Mouse (Mus musculus): ENCODE data around the gene Pycr1. TPM values are rescaled to one million over a fixed set of nuclear protein-coding genes. Genes with fewer than 3 reads are reported as not detected.
"Not testable (repeated sequence)": the region's sequence is repeated elsewhere in the genome, so short reads cannot be mapped to it uniquely, and the experiment has no call there.

The Pycr1 gene
- total and polyA plus RNA-seq, 3 experiments = 21.0 to 75.3 (median 32.3) TPM

DNA sequence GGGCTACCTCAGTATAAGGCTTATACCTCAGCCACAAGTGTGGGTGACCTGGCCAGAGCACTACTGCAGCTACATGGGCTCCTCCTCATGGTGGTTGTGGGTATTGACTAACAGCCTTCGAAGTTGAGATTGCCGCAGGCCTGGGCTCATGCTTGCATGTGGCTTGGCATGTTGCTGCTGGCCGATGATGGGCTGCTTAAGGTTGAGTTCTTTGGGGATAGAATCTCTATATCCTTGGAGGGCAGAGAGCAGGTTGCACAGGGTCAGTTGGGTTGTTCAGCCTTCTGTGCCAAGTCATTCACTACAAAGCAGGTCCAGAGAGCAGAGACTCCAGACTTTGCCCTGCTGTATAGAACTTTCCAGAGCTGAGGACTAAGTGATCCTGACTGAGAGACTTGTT lies 36.3 kb upstream of the Pycr1 start:
- H3K36me3 ChIP-seq (replicated peaks in 1 of 2; ENCODE audit: control insufficient read depth in 1 of 2, insufficient read depth in 1 of 2, low read length in 1 of 2) = peaks cover 45 to 89% of the 10 kb centered on the region in 2 experiments
- H3K4me1 ChIP-seq (ENCODE audit: control insufficient read depth in 1 of 2, insufficient read depth in 2 of 2) = peaks cover 0 to 21% of the 10 kb centered on the region in 2 experiments; a peak in 2 of 4 replicates
- no peak overlapping the region for H3K4me3 ChIP-seq (replicated peaks in 1 of 3; ENCODE audit: low read depth in 2 of 3, low read length in 2 of 3, poor library complexity in 1 of 3)
- TF ChIP-seq SMC3 (IDR thresholded peaks at IDR 0.05; ENCODE audit: low read depth, low read length) (peak; percentile 93), MEF2A (IDR thresholded peaks at IDR 0.05; ENCODE audit: borderline replicate concordance, low read depth, low read length) (no peak), ELF1 (IDR thresholded peaks at IDR 0.05; ENCODE audit: low read depth, low read length) (no peak), CHD1 (IDR thresholded peaks at IDR 0.05; ENCODE audit: low read depth, low read length) (no peak), ZKSCAN1 (IDR thresholded peaks at IDR 0.05; ENCODE audit: borderline replicate concordance, low read depth, low read length) (no peak), ZMIZ1 (IDR thresholded peaks at IDR 0.05; ENCODE audit: low read depth, low read length) (no peak), ZC3H11A (IDR thresholded peaks at IDR 0.05; ENCODE audit: low read depth, low read length) (peak; percentile 17; the same call in 1 of the 2 replicates), CHD2 (IDR thresholded peaks at IDR 0.05; ENCODE audit: low read length) (no peak), KAT2A (IDR thresholded peaks at IDR 0.05; ENCODE audit: insufficient replicate concordance, low read length) (no peak), SIN3A (IDR thresholded peaks at IDR 0.05; ENCODE audit: low read length) (no peak), CTCF (conservative IDR thresholded peaks at IDR 0.05 in 1 of 2, IDR thresholded peaks at IDR 0.05 in 1 of 2; ENCODE audit: low read depth in 2 of 2, low read length in 2 of 2) (peak in 1 of 2 experiments; percentile 84; a peak in 2 of 4 replicates), MXI1 (IDR thresholded peaks at IDR 0.05; ENCODE audit: low read depth, low read length) (no peak), TBP (conservative IDR thresholded peaks at IDR 0.05; ENCODE audit: low read depth, low read length) (no peak), RAD21 (IDR thresholded peaks at IDR 0.05; ENCODE audit: low read depth, low read length) (peak; percentile 80)
- DNase-seq (ENCODE audit: extremely low read depth) = peak; percentile 61
- no peak overlapping the region for H3K27ac ChIP-seq (ENCODE audit: insufficient read depth, low read depth)
- H3K27me3 ChIP-seq (replicated peaks) = no peaks in the 10 kb centered on the region
- H3K9me3 ChIP-seq (replicated peaks; ENCODE audit: low read length) = no peaks in the 10 kb centered on the region
- H3K79me2 ChIP-seq (replicated peaks; ENCODE audit: control insufficient read depth, extremely low read depth, insufficient read depth, poor library complexity, severe bottlenecking) = no peaks in the 10 kb centered on the region; the same call in 1 of the 2 replicates
- in situ Hi-C loops (cut with MboI; ENCODE audit: low pct_ligation_motif_present, low pct_unique_long_range_greater_than_20kb, low sequenced_read_pairs) = loop anchor here (10.0 kb wide), 1 partner anchor 55 kb away; the partner anchor contains the start of gene Sirt7
- H3K4me2 ChIP-seq (ENCODE audit: insufficient read depth, low read depth, poor library complexity, severe bottlenecking) = no peak overlapping the region
- no peak overlapping the region for H3K9ac ChIP-seq (ENCODE audit: insufficient read depth, low read depth)
- dilution Hi-C loops (cut with MboI; ENCODE audit: extremely low pct_ligation_motif_present, extremely low pct_unique_long_range_greater_than_20kb, low sequenced_read_pairs) = no loop called here

DNA sequence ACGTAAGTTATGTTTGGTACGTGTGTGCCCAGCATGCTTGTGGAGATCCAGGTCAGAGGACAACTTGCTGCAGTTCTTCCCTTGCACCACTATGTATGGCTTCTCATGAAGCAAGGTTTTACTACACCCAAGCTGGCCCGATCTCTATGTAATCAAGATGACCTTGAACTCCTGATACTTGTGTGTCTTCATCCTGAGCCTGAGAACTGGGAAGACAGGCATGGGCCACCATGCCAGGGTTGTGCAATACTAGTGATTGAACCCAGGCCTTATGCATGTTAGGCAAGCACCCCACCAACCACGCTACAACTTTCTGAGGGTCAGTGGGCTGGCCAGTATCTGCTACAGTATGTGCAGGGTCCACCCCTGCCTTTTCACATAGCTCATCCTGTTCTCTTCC lies 33.4 kb upstream of the Pycr1 start:
- H3K4me3 ChIP-seq (replicated peaks in 1 of 3; ENCODE audit: low read depth in 2 of 3, low read length in 2 of 3, poor library complexity in 1 of 3) = no peak overlapping the region
- no peak overlapping the region for H3K9ac ChIP-seq (ENCODE audit: insufficient read depth, low read depth)
- TF ChIP-seq JUND (conservative IDR thresholded peaks at IDR 0.05; ENCODE audit: low read depth, low read length) (no peak), JUN (IDR thresholded peaks at IDR 0.05; ENCODE audit: insufficient read depth, low read depth, low read length) (no peak), USF1 (IDR thresholded peaks at IDR 0.05; ENCODE audit: low read depth, low read length) (no peak), SIN3A (IDR thresholded peaks at IDR 0.05; ENCODE audit: low read length) (no peak), ELF1 (IDR thresholded peaks at IDR 0.05; ENCODE audit: low read depth, low read length) (no peak)
- no peak overlapping the region for H3K4me2 ChIP-seq (ENCODE audit: insufficient read depth, low read depth, poor library complexity, severe bottlenecking)
- H3K27ac ChIP-seq (ENCODE audit: insufficient read depth, low read depth) = no peak overlapping the region
- no peaks in the 10 kb centered on the region for H3K9me3 ChIP-seq (replicated peaks; ENCODE audit: low read length)
- peaks cover 2 to 40% of the 10 kb centered on the region in 2 experiments; a peak in 2 of 4 replicates for H3K4me1 ChIP-seq (ENCODE audit: control insufficient read depth in 1 of 2, insufficient read depth in 2 of 2)
- no peak for DNase-seq (ENCODE audit: extremely low read depth)
- H3K36me3 ChIP-seq (replicated peaks in 1 of 2; ENCODE audit: control insufficient read depth in 1 of 2, insufficient read depth in 1 of 2, low read length in 1 of 2) = peaks cover 39 to 61% of the 10 kb centered on the region in 2 experiments
- dilution Hi-C loops (cut with MboI; ENCODE audit: extremely low pct_ligation_motif_present, extremely low pct_unique_long_range_greater_than_20kb, low sequenced_read_pairs) = no loop called here
- H3K79me2 ChIP-seq (replicated peaks; ENCODE audit: control insufficient read depth, extremely low read depth, insufficient read depth, poor library complexity, severe bottlenecking) = peaks cover 4% of the 10 kb centered on the region; the same call in 1 of the 2 replicates
- H3K27me3 ChIP-seq (replicated peaks) = no peaks in the 10 kb centered on the region
- in situ Hi-C loops (cut with MboI; ENCODE audit: low pct_ligation_motif_present, low pct_unique_long_range_greater_than_20kb, low sequenced_read_pairs) = no loop called here

DNA sequence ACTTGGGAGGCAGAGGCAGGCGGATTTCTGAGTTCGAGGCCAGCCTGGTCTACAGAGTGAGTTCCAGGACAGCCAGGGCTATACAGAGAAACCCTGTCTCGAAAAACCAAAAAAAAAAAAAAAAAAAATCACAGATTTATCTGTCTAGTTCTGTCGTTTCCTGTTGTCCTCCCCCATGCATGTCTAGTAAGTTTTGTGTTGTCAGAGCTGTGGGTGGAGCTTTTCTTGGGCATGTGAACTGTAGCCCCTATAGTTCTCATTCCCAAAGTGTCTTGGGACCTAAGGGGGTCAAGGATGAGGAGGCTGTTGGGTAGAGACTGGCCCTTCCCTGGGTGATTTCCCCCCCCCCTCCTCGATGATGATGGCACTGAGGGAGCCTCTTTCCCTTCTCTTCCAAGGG lies 32.3 kb upstream of the Pycr1 start:
- dilution Hi-C loops (cut with MboI; ENCODE audit: extremely low pct_ligation_motif_present, extremely low pct_unique_long_range_greater_than_20kb, low sequenced_read_pairs); H3K9me3 ChIP-seq (replicated peaks; ENCODE audit: low read length); H3K9ac ChIP-seq (ENCODE audit: insufficient read depth, low read depth); H3K4me2 ChIP-seq (ENCODE audit: insufficient read depth, low read depth, poor library complexity, severe bottlenecking); H3K4me3 ChIP-seq (replicated peaks in 1 of 3; ENCODE audit: low read depth in 2 of 3, low read length in 2 of 3, poor library complexity in 1 of 3); H3K27ac ChIP-seq (ENCODE audit: insufficient read depth, low read depth); H3K79me2 ChIP-seq (replicated peaks; ENCODE audit: control insufficient read depth, extremely low read depth, insufficient read depth, poor library complexity, severe bottlenecking); DNase-seq (ENCODE audit: extremely low read depth); in situ Hi-C loops (cut with MboI; ENCODE audit: low pct_ligation_motif_present, low pct_unique_long_range_greater_than_20kb, low sequenced_read_pairs); H3K27me3 ChIP-seq (replicated peaks): not testable (repeated sequence)
- H3K36me3 ChIP-seq (replicated peaks in 1 of 2; ENCODE audit: control insufficient read depth in 1 of 2, insufficient read depth in 1 of 2, low read length in 1 of 2) = peaks cover 36 to 55% of the 10 kb centered on the region in 2 experiments
- H3K4me1 ChIP-seq (ENCODE audit: control insufficient read depth in 1 of 2, insufficient read depth in 2 of 2) = peaks cover 2 to 43% of the 10 kb centered on the region in 2 experiments; a peak in 2 of 4 replicates
